Mouse (Mus musculus): ENCODE data around the gene Vrk1. TPM values are rescaled to one million over a fixed set of nuclear protein-coding genes. Genes with fewer than 3 reads are reported as not detected.

Vrk1 gene
- polyA plus RNA-seq, 1 experiment from 2014 or later: 127 TPM

DNA sequence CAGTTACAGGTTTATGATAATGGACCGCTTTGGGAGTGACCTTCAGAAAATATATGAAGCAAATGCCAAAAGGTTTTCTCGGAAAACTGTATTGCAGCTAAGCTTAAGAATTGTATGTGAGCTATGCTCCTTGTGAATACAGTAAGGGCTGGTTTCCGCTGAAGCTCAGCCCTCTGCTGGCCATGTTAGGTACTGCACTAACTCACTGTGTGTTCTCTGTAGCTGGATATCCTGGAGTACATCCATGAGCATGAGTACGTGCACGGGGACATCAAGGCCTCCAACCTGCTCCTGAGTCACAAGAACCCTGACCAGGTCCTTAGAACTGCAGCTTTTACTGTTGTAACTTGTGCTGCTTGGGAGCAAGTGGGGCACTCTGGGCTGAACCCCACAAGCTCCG is 45.8 kb downstream of the Vrk1 start:
- H3K36me3 ChIP-seq: peaks cover 88% of the 10 kb centered on the region
- H3K4me2 ChIP-seq: no peak overlapping the region
- no peaks in the 10 kb centered on the region for H3K27me3 ChIP-seq
- H3K4me1 ChIP-seq (replicated peaks): no peaks in the 10 kb centered on the region
- H3K9me3 ChIP-seq (replicated peaks): no peaks in the 10 kb centered on the region
- H3K9ac ChIP-seq: no peak overlapping the region
- no peak overlapping the region for H3K4me3 ChIP-seq (replicated peaks)
- ATAC-seq (ENCODE audit: low read depth): peak; percentile 55; the same call in 1 of the 2 replicates
- no peak overlapping the region for H3K27ac ChIP-seq
- WGBS (ENCODE audit: insufficient replicate concordance): 38% methylated on average over 6 of the region's 6 CpGs
- peak; percentile 51 for DNase-seq

DNA sequence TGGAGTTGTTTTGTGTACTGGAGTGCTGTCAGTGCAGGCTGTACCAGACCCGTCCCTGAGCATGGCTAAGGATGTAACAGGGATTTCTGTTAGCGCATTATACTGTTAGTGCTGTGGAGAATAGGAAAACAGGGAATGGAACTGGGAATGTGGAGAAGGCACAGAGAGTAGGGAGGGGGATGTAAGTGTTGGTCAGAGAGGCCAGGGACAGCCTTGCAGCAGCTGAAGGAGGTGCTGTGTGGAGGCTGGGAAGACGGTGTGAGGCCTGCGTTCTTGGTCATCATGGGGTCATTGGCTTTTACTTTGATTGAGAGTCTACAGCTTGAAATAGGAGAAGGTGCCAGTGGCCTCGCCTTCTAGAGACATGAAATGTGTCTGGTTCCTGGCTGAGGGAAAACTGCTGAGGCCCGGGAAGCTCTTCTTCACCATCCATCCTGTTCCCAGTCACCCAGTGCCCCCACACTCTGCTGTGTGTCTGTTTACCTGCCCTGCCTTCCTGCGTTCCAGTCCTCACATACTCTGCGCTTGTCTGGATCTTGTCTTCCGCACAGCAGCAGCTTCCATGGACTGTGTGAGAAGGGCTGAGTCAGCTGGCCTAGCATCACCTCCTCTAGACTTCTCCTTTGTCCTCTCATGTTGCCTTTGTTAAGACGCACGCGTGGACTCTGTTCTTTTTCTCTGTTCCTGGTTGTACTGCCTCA is 50.0 kb downstream of the Vrk1 start:
- Histone ChIP-seq H3K4me1 (replicated peaks) (no peaks in the 10 kb centered on the region), H3K4me2 (no peak overlapping the region), H3K27ac (no peak overlapping the region), H3K36me3 (peaks cover 91% of the 10 kb centered on the region), H3K9ac (no peak overlapping the region), H3K27me3 (no peaks in the 10 kb centered on the region), H3K4me3 (replicated peaks) (no peak overlapping the region), H3K9me3 (replicated peaks) (no peaks in the 10 kb centered on the region)
- WGBS (ENCODE audit: insufficient replicate concordance): 85% methylated on average over 12 of the region's 12 CpGs
- DNase-seq (no peak), ATAC-seq (ENCODE audit: low read depth) (no peak)

DNA sequence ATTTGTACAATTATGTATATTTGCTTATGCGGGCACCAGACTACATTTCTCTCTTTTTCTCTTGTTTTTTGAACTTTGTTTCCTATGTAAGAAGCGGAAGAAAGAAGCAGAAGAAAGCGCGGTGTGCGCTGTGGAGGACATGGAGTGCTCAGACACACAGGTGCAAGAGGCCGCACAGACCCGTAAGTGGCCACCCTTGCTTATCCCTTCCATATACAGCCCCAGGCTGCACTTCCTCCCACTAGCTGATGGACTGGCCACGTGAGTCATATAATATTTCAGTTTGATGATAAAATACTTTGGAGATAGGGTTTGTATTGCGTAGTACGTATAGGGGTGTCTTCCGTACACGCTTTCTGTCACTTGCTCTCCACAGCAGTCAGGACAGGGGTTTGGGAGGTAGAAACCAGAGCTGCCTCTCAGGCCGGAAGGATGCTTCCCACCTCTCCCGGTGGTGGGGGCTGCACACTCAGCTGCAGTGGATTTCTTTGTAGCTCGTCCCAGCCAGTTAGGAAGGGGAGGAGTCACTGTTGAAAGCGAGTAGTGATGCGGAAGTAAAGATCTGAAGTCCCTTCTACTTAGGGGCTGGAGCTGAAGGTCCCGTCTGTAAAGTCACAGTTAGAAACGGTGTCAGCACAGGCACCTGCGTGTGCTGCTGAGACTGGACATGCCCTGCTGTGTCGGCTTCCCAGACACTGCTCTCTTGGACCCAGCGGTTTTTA is 60.6 kb downstream of the Vrk1 start:
- Histone ChIP-seq H3K9me3 (replicated peaks) (no peaks in the 10 kb centered on the region), H3K9ac (no peak overlapping the region), H3K27ac (no peak overlapping the region), H3K36me3 (peaks cover 93% of the 10 kb centered on the region), H3K4me3 (replicated peaks) (no peak overlapping the region), H3K4me1 (replicated peaks) (no peaks in the 10 kb centered on the region), H3K27me3 (no peaks in the 10 kb centered on the region), H3K4me2 (no peak overlapping the region)
- ATAC-seq (ENCODE audit: low read depth): no peak
- 91% methylated on average over 22 of the region's 22 CpGs for WGBS (ENCODE audit: insufficient replicate concordance)
- DNase-seq: no peak

DNA sequence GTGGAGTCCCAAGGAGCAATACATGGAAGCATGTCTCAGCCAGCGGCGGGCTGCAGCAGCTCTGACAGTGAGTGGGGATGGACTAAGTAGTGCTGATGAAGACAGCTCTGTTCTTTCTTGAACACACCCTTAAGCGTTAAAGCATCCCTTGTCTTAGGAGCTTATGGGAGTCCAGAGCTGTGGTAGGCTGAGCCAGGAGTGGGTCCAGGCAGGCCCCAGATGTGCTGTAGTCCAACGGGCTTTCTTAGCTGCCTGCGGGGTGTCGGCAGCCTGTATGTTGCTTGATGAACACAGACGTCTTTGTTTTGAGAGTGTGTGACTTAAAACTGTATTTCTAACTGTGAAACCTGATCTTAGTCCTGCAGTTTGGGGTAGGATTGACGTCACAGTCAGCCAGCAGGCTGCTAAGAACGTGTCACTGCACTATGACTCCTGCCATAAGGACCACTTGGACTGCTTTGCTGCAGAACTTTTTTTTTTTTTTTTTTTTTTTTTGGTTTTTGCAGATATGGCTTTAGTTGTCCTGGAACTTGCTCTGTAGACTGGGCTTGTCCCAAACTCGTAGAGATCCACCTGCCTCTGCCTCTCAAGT is 61.6 kb downstream of the Vrk1 start:
- Histone ChIP-seq H3K9me3 (replicated peaks) (no peaks in the 10 kb centered on the region), H3K4me2 (no peak overlapping the region), H3K36me3 (peaks cover 91% of the 10 kb centered on the region), H3K4me1 (replicated peaks) (no peaks in the 10 kb centered on the region), H3K9ac (no peak overlapping the region), H3K27me3 (no peaks in the 10 kb centered on the region), H3K4me3 (replicated peaks) (no peak overlapping the region), H3K27ac (no peak overlapping the region)
- no peak for ATAC-seq (ENCODE audit: low read depth)
- DNase-seq: no peak
- 87% methylated on average over 10 of the region's 10 CpGs for WGBS (ENCODE audit: insufficient replicate concordance)

DNA sequence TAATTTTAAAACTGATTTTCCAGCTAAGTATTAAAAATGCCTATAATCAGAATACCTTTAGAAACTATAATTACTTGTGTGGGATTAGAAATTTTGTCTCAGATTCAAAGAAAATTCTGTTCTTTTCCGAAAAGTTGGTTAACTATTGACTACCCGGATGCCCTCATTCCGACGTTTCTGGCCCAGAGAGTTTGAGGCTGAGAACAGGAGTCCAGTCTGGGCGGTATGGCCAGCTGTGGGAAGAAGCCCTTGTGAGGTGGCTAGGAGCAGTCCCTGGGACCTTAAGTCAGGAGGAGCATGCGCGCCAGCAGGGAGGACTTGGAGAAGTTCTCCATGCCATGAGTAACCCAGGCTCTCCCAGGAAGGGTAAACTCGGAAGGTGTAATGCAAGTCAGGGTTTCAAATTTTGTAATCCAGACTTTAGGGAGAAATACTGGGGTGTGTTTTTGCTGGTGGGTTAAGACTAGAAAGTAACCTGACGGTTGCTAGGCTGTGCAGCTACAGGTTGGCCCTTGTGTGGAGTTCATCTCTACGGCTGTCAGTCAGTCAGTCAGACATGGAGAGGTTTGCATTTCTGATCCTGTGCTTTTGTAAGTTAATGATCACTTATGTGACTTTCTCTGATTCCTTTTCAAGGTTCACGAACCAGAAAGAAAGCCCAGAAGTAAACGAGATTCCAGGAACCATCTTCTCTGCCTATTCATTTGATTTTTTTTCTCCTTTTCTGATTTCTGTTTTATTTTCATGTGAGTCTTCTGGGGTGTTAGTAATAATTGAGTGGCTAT is 64.5 kb downstream of the Vrk1 start:
- Histone ChIP-seq H3K4me3 (replicated peaks) (no peak overlapping the region), H3K9ac (no peak overlapping the region), H3K27ac (no peak overlapping the region), H3K27me3 (no peaks in the 10 kb centered on the region), H3K4me2 (no peak overlapping the region), H3K36me3 (peaks cover 80% of the 10 kb centered on the region), H3K4me1 (replicated peaks) (no peaks in the 10 kb centered on the region), H3K9me3 (replicated peaks) (no peaks in the 10 kb centered on the region)
- no peak for DNase-seq
- no peak for ATAC-seq (ENCODE audit: low read depth)
- 83% methylated on average over 12 of the region's 12 CpGs for WGBS (ENCODE audit: insufficient replicate concordance)

GRCm38 (mm10) chr12:106076131-106076530 is 66.1 kb downstream of the Vrk1 start:
- Histone ChIP-seq H3K4me3 (replicated peaks) (no peak overlapping the region), H3K4me2 (no peak overlapping the region), H3K9me3 (replicated peaks) (no peaks in the 10 kb centered on the region), H3K36me3 (peaks cover 71% of the 10 kb centered on the region), H3K4me1 (replicated peaks) (no peaks in the 10 kb centered on the region), H3K9ac (no peak overlapping the region), H3K27me3 (no peaks in the 10 kb centered on the region), H3K27ac (0 out of 2 replicates have a peak overlapping the region, but pooled peaks have one; percentile 13)
- DNase-seq: no peak
- no peak for ATAC-seq (ENCODE audit: low read depth)
- 86% methylated on average over 15 of the region's 15 CpGs for WGBS (ENCODE audit: insufficient replicate concordance)

GRCm38 (mm10) chr12:106080511-106080910 is 70.5 kb downstream of the Vrk1 start:
- Histone ChIP-seq H3K4me1 (replicated peaks) (no peaks in the 10 kb centered on the region), H3K4me2 (no peak overlapping the region), H3K27ac (no peak overlapping the region), H3K9ac (no peak overlapping the region), H3K36me3 (peaks cover 33% of the 10 kb centered on the region), H3K4me3 (replicated peaks) (no peak overlapping the region), H3K9me3 (replicated peaks) (no peaks in the 10 kb centered on the region), H3K27me3 (no peaks in the 10 kb centered on the region)
- DNase-seq (no peak), ATAC-seq (ENCODE audit: low read depth) (no peak)
- WGBS (ENCODE audit: insufficient replicate concordance): 82% methylated on average over 5 of the region's 5 CpGs

DNA sequence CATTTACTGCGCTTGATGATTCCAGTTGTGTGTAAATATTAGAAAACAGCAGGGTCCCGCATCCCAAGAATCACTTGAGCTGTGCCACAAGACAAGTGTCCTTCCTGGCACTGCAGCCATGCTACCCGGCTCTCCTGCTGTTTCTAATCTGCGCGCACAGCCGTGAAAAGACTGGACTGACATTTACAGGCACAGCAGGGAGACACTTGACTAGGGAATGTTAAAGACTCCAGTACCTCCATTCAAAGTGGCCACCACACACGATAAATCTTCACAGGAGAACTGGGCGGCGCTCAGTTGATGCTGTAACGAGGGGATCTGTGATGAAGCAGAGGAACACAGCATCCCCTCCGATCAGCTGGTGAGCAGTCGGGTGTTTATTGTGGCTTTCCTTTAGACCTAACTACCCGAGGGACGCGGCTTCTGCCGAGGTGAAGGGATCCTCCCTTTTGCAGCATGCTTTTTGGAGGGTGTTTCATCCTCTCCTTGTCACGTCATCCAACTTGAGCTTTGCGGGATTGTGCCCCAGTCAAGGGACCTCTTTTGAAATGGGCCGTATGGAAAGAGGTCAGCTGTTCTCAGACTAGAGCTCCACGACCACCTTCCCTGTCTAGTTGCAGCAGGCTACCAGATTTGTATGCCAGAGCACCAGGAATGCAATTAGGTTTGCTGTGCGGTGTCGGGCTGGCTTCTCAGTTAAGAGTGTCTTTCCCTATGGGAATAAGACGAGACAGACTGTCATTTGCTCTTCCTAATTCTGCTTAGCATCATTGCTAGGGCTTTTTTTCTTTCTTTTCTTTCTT is 71.1 kb downstream of the Vrk1 start:
- H3K4me2 ChIP-seq: no peak overlapping the region
- H3K27me3 ChIP-seq: no peaks in the 10 kb centered on the region
- ATAC-seq (ENCODE audit: low read depth) (no peak), DNase-seq (no peak)
- H3K9me3 ChIP-seq (replicated peaks): no peaks in the 10 kb centered on the region
- H3K9ac ChIP-seq: no peak overlapping the region
- H3K27ac ChIP-seq: no peak overlapping the region
- no peaks in the 10 kb centered on the region for H3K4me1 ChIP-seq (replicated peaks)
- H3K4me3 ChIP-seq (replicated peaks): no peak overlapping the region
- H3K36me3 ChIP-seq: peaks cover 26% of the 10 kb centered on the region
- 85% methylated on average over 23 of the region's 23 CpGs for WGBS (ENCODE audit: insufficient replicate concordance)

- no peak for ATAC-seq (ENCODE audit: low read depth)
- Histone ChIP-seq H3K27me3 (no peaks in the 10 kb centered on the region), H3K9ac (no peak overlapping the region), H3K36me3 (peaks cover 22% of the 10 kb centered on the region), H3K9me3 (replicated peaks) (no peaks in the 10 kb centered on the region), H3K4me2 (no peak overlapping the region), H3K4me3 (replicated peaks) (no peak overlapping the region), H3K27ac (no peak overlapping the region), H3K4me1 (replicated peaks) (no peaks in the 10 kb centered on the region)
- WGBS (ENCODE audit: insufficient replicate concordance): 87% methylated on average over 7 of the region's 7 CpGs
- DNase-seq: no peak
Observed at GRCm38 (mm10) chr12:106081748-106082140, 71.7 kb downstream of the Vrk1 start.

DNA sequence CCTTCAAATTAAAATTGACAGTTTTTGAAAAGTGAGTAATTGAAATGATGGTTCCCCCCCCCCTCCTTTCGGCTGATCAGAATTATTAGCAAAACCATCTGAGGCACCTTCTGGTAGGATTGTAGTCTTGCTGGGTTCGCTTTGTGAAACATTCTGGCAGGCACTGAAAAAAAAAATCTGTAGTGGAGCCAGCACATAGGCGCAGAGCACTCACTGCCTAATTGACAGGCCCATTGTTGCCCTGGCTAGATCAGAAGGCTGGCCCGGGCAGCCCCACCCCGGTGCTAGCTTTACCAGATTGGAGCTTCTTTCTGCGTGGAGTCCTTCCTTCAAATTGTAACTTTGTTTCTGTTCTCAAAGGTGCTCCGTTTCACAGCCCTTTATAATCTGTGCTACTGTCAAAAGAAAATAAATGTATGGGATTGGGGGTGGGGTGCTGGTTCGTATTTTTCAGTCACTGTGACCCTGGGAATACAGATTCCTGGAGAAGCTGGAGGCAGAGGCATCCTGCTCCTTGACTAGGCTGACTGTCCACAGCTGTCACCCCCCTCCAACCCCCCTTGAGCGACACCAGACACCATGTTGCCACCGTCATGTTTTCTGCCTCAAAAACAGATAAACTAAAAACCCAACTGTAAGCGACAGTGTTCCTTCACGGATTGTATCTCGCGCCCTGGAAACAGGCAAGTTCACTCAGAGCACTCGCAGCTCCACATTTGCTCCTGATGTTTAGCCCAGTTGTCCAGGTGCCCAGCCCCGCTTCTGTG is 72.3 kb downstream of the Vrk1 start:
- Histone ChIP-seq H3K9me3 (replicated peaks) (no peaks in the 10 kb centered on the region), H3K4me2 (no peak overlapping the region), H3K27ac (no peak overlapping the region), H3K4me3 (replicated peaks) (no peak overlapping the region), H3K9ac (no peak overlapping the region), H3K36me3 (peaks cover 20% of the 10 kb centered on the region; the same call in 1 of the 2 replicates), H3K4me1 (replicated peaks) (no peaks in the 10 kb centered on the region), H3K27me3 (no peaks in the 10 kb centered on the region)
- DNase-seq (no peak), ATAC-seq (ENCODE audit: low read depth) (no peak)
- WGBS (ENCODE audit: insufficient replicate concordance): 77% methylated on average over 16 of the region's 16 CpGs
